Mouse (Mus musculus) inflammation-experienced regulatory T-cells (primary cell): ENCODE results near the gene Dpp3. TPM values are rescaled to one million over a fixed set of nuclear protein-coding genes. Genes with fewer than 3 reads are reported as not detected.

Experiments
- polyA plus RNA-seq, 2 experiments: library from polyadenylated mRNA; unstranded; fragments of 100-300 nt; shearing (Covaris generic); gene quantifications; one replicate each; pipeline ENCODE4 v1.2.1; 2017

Gene Dpp3
- polyA plus RNA-seq, result 100 to 1,000 TPM in 1 of 2 experiments, 10 to 100 TPM in 1; 93.7 to 123 TPM

DNA sequence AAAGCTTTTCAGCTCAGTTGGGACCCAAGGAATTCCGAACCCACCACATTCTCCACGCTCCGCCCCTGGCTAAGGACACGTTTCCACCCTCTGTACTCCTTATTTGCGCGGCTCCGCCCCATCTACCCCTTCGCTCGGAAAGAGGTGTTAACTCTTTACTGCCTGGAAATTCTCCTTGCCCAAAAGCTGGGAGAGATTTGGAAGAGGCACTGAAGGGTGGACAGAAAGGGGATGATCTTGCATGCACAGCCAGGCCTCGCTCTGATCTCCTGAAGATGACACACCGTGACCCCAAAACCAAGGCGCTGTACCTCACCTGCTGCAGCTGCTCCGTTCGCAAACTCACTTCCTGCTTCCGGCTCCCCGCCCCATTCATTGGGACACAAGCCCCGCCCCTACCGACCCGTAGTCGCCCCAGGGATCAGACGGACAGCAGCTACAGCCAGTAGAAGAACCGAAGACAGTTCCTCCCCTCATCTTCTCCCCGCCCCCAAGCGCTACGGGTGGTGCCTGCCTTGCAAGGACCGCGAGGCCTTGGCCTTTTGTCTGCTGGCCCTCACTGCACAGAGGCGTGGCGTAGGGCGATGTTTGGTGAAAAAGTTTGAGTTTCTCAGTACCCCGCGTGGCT is at the start of gene Dpp3:
TSS of gene Dpp3 (minus strand) at position 384 of the 628 bp plus-strand sequence.

GRCm38 (mm10) chr19:4961928-4962601 is 34.0 kb upstream of the Dpp3 start, which contains the start of gene Mrpl11:
Gene Mrpl11 (plus strand): TSS chr19:4962147.

DNA sequence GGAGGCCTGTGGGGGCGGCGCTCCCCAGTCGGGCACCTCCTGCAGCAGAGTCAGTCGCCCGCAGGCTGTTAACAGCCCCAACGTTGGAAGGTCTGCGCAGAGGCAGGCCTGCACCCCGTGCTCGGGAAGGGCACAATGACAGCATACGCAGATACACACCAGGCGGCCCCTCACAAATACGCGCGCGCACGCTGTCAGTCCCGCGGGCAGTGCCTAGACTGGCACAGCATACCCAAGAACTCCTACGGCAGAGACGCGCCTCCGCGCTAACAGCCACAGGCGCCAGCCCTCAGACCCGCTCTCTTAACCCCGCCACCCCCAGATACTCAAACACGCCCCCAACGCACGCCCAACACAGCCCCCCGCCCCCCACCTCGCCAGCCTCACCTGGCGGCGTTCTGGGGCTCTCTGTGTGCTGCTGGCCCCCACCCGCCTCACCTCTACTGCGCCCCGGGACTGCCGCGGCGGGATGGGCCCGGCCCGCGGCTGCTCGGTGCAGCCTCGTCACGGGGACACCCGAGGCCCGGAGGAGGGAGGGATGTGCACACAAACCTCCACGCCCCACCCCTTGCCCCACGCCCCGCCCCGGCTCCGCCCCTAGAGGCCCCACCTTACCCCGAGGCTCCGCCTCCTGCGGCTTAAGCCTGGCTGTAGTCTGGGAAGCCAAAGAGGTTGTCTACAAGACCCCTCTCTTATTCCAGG is 14.6 kb upstream of the Dpp3 start, which contains the start of gene Peli3:
TSS of gene Peli3 (minus strand) at position 577 of the 702 bp plus-strand sequence.

GRCm38 (mm10) chr19:4905979-4906794 is 21.9 kb downstream of the Dpp3 start, which contains the start of gene Bbs1:
Gene Bbs1 (minus strand): TSS chr19:4906628.

DNA sequence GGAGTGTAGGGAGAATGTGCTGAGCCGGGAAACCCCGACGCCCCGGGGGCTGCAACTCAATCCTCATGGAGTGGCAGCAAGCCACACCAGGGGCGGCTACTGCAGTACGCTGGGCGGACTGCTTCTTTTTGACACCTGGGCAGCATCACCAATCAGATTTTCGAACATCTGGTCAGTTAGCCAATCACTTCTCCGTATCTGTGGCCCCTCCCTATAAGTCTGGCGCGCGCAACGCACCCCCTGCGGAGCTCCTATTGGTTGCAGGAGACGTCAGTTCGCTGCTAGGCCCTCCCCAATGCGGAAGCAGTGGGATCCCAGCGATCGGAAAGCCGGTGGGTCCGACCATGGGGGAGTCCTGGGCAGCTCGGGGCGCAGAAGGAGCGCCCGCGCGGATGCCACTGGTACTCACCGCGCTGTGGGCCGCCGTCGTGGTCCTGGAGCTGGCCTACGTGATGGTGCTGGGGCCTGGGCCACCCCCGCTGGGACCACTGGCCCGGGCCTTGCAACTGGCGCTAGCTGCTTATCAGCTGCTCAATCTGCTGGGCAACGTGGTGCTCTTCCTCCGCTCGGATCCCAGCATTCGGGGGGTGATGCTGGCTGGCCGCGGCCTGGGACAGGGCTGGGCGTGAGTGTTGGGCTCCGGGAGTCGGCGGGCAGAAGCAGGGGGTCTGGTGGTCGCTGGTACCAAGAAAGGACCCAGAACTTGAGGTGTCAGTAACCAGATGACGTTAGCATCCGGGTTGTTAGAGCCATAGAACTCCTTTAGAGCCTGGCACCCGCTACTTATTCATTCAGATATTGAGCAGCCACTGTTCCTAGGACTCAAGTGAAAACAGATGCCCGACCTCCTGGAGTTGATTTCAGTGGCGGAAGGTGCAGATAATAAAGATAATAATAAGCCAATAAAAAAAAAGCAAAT is 49.4 kb downstream of the Dpp3 start, which contains the start of gene Zdhhc24:
TSS of gene Zdhhc24 (plus strand) at position 264 of the 919 bp plus-strand sequence.

DNA sequence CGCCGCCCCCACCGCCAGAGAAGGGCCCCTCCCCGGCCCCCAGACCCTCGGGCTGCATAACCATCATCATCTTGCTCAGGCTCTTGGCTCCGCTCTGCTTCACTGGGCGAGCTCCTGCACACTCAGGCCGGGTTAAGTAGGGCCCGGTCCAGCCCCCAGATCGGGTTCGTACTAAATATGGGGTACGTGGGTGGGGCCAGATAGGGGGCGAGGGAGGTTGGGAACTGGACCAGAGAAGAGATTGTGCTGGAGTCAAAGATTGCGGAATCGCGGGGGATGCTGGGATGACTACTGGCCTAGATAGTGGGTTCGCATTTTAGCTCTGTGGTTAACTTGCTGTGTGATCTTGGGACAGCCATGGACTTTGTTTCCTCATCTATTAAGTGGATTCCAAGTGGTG is 50.3 kb downstream of the Dpp3 start, which contains the start of gene Actn3:
TSS of gene Actn3 (minus strand) at position 125 of the 400 bp plus-strand sequence.

Other genes with a start within 250 kb of the Dpp3 start
- gene Gm960, start 229.6 kb downstream of the Dpp3 start, polyA plus RNA-seq, result 1 to 10 TPM; 1.8 to 4.5 TPM
- under 1 TPM; 0.40 to 0.84 TPM for gene Sptbn2, start 217.1 kb downstream of the Dpp3 start, polyA plus RNA-seq
- gene Rbm4b, start 171.8 kb downstream of the Dpp3 start, polyA plus RNA-seq, result 10 to 100 TPM; 40.8 to 47.0 TPM
- gene Rbm4, start 134.4 kb downstream of the Dpp3 start, polyA plus RNA-seq, result 10 to 100 TPM; 49.9 to 54.0 TPM
- gene Gm21992, start 116.7 kb downstream of the Dpp3 start, polyA plus RNA-seq, result 10 to 100 TPM; 24.9 to 30.4 TPM
- gene Rbm14, start 116.7 kb downstream of the Dpp3 start, polyA plus RNA-seq, result 10 to 100 TPM; 61.5 to 84.0 TPM
- 100 to 1,000 TPM in 1 of 2 experiments, 10 to 100 TPM in 1; 72.7 to 120 TPM for gene Ccs, start 89.0 kb downstream of the Dpp3 start, polyA plus RNA-seq
- under 1 TPM in 1 of 2 experiments, not detected in 1; 0.55 TPM for gene Ccdc87, start 88.9 kb downstream of the Dpp3 start, polyA plus RNA-seq
- gene Ctsf, start 73.2 kb downstream of the Dpp3 start, polyA plus RNA-seq, result 1 to 10 TPM; 4.1 to 6.0 TPM
- gene Actn3, start 50.4 kb downstream of the Dpp3 start, polyA plus RNA-seq, result under 1 TPM in 1 of 2 experiments, not detected in 1; 0.11 TPM
- gene Zdhhc24, start 49.6 kb downstream of the Dpp3 start, polyA plus RNA-seq, result 1 to 10 TPM; 5.0 to 9.9 TPM
- gene Bbs1, start 21.7 kb downstream of the Dpp3 start, polyA plus RNA-seq, result 1 to 10 TPM in 1 of 2 experiments, under 1 TPM in 1; 0.71 to 3.0 TPM
- gene Peli3, start 14.8 kb upstream of the Dpp3 start, polyA plus RNA-seq, result 1 to 10 TPM in 1 of 2 experiments, under 1 TPM in 1; 0.70 to 1.9 TPM
- 10 to 100 TPM; 60.3 to 63.9 TPM for gene Mrpl11, start 33.9 kb upstream of the Dpp3 start, polyA plus RNA-seq
- gene Npas4, start 62.0 kb upstream of the Dpp3 start, polyA plus RNA-seq, result 1 to 10 TPM; 1.3 to 1.7 TPM
- 1 to 10 TPM; 3.4 TPM for gene Slc29a2, start 95.6 kb upstream of the Dpp3 start, polyA plus RNA-seq
- 10 to 100 TPM; 13.6 to 15.6 TPM for gene B4gat1, start 110.5 kb upstream of the Dpp3 start, polyA plus RNA-seq
- gene AC124502.3, start 110.6 kb upstream of the Dpp3 start, polyA plus RNA-seq, result 1 to 10 TPM; 2.4 to 8.5 TPM
- gene Brms1, start 113.1 kb upstream of the Dpp3 start, polyA plus RNA-seq, result 100 to 1,000 TPM; 103 to 106 TPM
- under 1 TPM in 1 of 2 experiments, not detected in 1; 0.08 TPM for gene Rin1, start 122.2 kb upstream of the Dpp3 start, polyA plus RNA-seq
- not detected for gene Cd248, start 139.8 kb upstream of the Dpp3 start, polyA plus RNA-seq
- under 1 TPM; 0.31 to 0.84 TPM for gene Tmem151a, start 157.2 kb upstream of the Dpp3 start, polyA plus RNA-seq
- gene Yif1a, start 160.3 kb upstream of the Dpp3 start, polyA plus RNA-seq, result 10 to 100 TPM; 59.7 to 66.6 TPM
- gene Cnih2, start 170.2 kb upstream of the Dpp3 start, polyA plus RNA-seq, result 1 to 10 TPM; 2.7 to 5.6 TPM
- gene Rab1b, start 178.8 kb upstream of the Dpp3 start, polyA plus RNA-seq, result 100 to 1,000 TPM; 187 to 249 TPM
- gene Klc2, start 190.3 kb upstream of the Dpp3 start, polyA plus RNA-seq, result 1 to 10 TPM; 5.0 to 8.7 TPM